Mouse (Mus musculus): ENCODE results near the gene Trim28.
"Not testable (repeated sequence)": the region's sequence is repeated elsewhere in the genome, so short reads cannot be mapped to it uniquely, and the experiment has no call there.

Gene Trim28

DNA sequence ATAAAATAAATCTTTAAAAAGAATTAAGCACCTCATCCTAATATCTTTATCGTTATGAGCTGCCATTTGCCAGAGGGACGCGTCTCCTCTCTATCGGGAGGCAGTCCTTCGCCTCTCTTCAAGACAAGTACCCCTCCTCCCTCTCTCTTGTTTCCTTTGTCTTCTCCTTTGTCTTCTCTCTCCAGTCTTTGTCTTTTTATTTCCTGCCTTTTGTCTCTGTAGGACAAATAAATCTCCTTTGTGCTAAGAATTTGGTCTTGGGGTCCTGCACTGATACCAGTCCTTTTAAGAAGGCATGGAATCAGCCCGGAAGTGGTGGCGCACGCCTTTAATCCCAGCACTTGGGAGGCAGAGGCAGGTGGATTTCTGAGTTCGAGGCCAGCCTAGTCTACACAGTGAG is 60.6 kb downstream of the Trim28 start:
- no peak for DNase-seq (ENCODE audit: low read depth, low spot score)

GRCm38 (mm10) chr7:13063399-13063798 is 64.5 kb downstream of the Trim28 start:
- not testable (repeated sequence) for DNase-seq (ENCODE audit: low read depth, low spot score)

- no peak for DNase-seq (ENCODE audit: low read depth, low spot score)
These were observed 73.4 kb downstream of the Trim28 start for GRCm38 (mm10) chr7:13072293-13072692.
